Mouse (Mus musculus): ENCODE measurements at regions not wholly inside any gene's neighbourhood (a gene's known extent, or its start where the extent isn't known, plus 50 kb on each side); places are given as distances from the start of the nearest gene placed in this dataset.

DNA sequence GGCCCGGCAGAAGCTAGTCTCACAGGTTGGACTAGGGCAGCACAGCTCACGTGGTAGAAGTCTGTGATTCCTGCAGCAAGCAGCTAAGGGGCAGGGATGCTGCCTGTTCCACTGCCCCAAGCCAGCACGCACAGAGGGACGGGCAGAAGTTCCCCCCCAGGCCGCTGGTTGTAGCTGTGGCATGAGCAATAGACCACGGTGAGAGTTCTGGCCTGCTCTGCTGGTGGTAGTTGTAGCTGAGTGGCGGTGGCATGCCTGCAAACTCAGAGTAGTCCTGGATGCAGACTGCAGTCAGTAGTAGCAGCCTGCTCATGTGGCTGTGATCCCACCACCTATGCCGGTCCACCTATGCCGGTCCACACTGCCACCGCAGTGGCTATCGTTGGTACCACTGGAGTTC, 71.5 kb upstream of the Rpl39l start:
- no peak for DNase-seq (ENCODE audit: low spot score)

DNA sequence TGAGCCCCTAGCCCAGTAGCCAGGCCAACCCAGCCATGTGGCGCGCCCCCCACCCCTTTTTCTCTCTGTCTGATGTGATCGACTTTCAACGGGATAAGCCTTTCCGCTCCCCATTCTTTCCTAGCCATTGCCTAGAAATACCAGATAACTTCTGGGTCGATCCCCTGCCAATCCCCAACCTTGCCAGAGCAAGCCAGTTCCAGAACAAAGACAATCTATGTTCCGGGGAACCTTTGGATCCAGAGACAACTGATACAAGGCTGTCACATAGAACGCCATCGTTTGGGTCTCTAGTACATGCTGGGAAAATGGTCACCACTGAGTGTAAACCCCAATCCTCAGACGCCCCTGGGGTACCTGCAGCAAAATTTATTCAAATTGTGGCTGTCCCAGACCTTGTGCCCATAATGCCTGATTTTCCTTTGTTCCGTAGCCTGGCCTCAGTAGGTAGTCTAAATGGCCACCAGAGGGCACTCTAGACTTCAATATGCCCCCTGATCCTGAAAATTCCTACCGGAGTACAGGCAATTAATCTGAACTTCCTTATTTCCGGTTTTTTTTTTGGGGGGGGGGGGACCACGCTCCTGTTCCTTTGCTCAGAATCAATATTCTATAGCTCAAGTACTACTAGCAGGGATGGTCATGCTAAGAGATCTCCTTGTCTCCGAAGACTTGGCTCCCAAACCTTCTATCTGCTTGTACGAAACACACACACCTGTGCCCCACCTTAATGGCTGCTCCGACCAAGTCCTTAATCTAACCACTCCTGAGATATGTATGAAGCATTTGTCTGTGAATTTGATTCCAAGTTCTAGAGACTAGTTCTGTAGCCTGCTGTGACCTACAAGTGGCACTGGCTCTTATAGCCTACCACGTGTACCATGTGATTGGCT, 81.3 kb upstream of the Rpl39l start:
- no peak for DNase-seq (ENCODE audit: low spot score)

DNA sequence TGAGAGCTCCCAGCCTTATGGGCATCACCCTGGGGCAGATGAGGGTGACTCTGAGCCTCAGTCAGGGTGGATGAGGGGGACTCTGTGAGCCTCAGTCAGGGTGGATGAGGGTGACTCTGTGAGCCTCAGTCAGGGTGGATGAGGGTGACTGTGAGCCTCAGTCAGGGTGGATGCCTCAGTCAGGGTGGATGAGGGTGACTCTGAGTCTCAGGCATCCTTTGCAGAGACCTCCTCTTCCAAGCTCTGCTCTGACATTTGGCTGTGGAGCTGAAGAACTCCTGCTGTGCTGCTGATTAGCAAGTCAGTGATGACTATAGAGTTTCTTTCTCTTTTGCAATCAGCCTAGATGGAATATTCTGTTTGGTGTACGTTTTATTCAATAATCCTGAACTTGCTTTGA, 83.7 kb upstream of the Rpl39l start:
- no peak for DNase-seq (ENCODE audit: low spot score)

DNA sequence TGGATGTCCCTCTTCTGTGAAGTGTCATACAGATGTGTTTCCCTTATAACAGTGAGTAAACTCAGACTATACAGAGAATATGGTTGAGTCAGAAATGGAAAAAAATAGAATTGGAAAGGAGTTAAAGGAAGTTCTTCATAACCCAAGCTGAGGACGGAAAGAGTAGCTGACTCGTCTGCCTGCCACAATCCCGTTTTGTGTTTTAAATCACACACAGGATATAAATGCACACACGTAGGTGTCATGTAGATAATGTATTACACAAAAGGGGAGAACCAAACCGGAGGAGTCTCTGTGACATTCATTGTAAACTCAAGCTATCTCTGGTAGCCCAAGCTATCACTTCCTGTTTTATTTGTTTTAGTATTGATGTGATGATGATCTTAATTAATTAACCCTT, 84.6 kb upstream of the Rpl39l start:
- DNase-seq (ENCODE audit: low spot score): no peak

DNA sequence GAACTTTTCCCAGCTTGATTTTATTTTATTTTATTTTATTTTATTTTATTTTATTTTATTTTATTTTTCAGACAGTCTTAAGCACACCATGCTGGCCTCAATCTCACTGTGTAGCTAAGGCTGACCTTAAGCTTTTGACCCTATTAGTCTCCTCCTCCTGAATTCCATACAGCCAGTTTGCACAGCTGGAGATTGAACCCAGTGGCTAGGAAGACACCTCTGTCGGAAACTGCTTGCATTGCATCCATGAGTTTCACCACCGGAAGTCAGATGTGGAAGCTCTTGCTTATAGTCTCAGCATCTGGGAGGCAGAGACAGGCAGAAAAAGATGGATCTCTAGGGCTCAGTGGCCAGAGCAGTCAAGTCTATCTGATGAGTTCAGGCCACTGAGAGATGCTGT, 86.4 kb upstream of the Grin2a start:
- DNase-seq (ENCODE audit: low spot score): no peak

DNA sequence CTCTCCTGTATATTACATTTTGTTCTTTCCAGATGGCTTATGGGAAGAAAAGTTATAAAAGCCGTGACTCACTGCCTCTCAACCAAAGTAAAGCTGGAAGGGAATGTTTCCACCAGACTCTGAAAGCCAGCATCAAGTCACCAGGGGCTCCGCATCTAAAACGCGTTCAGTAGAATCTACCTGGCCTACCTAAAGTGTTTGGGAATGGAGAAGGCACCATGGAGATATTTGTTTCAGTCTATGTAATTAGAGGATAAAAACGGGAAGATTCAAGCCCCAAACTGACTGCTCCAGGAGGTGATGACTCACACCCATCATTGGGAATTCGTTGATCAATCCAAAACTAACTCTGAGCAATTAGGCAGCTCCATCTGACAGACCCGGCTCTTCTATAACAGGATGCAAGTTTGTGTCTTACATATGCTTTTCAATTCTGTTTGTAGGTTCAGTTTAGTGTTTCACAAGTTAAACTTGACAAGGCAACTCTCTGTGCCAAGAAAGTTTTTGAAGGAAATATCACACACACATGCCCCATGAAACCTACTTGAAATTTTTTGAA, 84.8 kb upstream of the Grin2a start:
- no peak for DNase-seq (ENCODE audit: low spot score)

DNA sequence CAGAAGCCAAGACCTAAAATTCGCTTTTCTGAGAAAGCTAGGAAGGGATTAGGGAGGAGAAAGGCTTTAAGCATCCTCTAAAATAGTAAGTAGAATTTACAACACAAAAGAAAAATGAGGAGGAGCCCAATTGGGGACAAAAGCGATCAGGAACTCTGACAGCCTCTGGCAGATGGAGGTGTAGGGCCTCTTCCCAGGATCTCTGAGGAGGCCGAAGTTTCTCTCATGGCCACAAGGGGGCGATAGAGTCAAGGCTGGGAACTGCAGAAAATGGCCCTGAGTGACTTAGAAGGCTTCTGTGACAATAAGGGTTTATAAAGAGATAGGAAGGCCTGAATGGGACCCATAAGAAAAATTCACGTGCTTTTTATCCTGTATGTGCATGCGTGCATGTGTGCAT, 77.8 kb upstream of the Grin2a start:
- peak; percentile 11 for DNase-seq (ENCODE audit: low spot score)

DNA sequence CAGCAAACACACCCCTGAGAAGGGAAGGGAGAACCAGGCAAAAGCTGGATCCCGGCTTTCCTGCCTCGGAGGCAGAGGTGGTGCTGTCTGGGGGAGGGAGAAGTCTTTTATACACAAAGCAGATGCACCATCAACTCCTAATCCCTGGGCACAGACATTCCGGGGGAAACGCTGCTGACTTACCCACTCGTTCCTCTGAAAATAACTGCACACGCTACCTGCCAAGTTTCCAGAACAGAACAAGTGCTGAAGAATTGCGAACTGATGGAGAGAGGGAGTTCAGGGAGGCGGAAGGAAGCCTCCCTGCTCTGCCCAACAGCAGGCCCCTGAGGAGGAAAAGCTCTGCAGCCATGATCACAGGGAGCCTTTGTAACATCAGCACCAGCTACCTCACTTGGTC, 68.1 kb upstream of the Grin2a start:
- no peak for DNase-seq (ENCODE audit: low spot score)

DNA sequence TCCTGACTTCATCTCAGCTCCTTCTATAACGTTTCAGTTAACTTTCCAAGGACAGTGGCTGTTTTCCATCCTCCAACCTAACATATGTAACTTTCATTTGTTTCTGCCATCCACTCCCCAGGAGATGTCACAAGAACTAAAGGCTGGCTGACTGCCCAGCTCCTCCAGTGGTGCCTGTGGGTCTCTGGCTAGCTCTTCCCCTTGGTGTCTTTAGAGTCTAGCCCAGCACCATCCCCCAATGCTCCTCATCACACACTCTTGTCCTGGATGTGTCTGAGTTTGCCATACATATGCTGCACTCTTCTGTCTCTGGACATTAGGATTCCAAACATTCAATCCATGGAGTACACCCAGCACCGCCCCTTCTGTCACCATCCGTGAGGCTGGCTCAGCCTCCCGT, 62.7 kb upstream of the Grin2a start:
- no peak for DNase-seq (ENCODE audit: low spot score)
